Mouse (Mus musculus): ENCODE data around the gene Slf2.

- TF ChIP-seq CTCF (IDR thresholded peaks at IDR 0.05; ENCODE audit: low read depth, low read length) (no peak), POLR2A (IDR thresholded peaks at IDR 0.05; ENCODE audit: extremely low read depth, insufficient read depth, low read length) (0 out of 2 replicates have a peak, but pooled peaks have one; percentile 19)
Observed at GRCm38 (mm10) chr19:44989567-44990495, 58.9 kb downstream of the Slf2 start.
